Mouse (Mus musculus) embryonic fibroblast, embryonic 13.5 days (primary cell): ENCODE results near the gene Agbl4.

Experiments used
- CTCF ChIP-seq: IDR thresholded peaks from 2 replicates; pipeline ENCODE4 v1.5.1; 2011; ENCODE audit warnings: mild to moderate bottlenecking, control low read depth, low read length, moderate library complexity, borderline replicate concordance; ENCODE audit not compliant: insufficient read depth
- POLR2A ChIP-seq: IDR thresholded peaks from 2 replicates; pipeline ENCODE4 v1.6.1; 2011; ENCODE audit warnings: low read depth, mild to moderate bottlenecking, control low read depth, low read length, moderate library complexity

DNA sequence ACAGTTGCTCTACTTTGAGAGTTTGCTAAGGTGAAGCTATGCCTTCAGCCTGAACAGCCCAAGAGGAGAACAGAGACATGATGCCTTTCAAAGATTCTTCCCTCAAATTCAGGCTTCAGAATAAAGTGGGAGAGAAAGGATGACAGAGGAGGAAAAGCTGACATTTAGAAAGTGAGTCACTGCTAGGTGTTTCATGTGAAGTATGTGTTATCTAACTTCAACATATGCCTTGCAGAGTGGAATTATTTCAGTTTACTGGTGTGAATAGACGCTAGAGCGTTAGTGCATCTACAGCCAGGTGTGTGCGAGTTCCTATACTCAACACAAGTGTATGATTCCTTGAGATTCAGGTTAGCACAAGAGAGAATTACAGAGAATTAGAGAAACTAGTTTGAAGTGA lies 244.0 kb downstream of the Agbl4 start:
- TF ChIP-seq CTCF, result no peak
- no peak for TF ChIP-seq POLR2A
